Mouse (Mus musculus) intestine, postnatal 0 days (tissue): ENCODE data around the gene Slfn2. TPM values are rescaled to one million over a fixed set of nuclear protein-coding genes. Genes with fewer than 3 reads are reported as not detected.

ENCODE experiments used
- ATAC-seq: fragments of 200-750 bp; cut with Nextera tagmentation; 2 replicates; pipeline ENCODE4 v1.8.0; 2017; ENCODE audit warnings: mild to moderate bottlenecking, moderate TSS enrichment, moderate library complexity
- H3K27ac ChIP-seq: fragments of 300-500 bp; sonication (generic); 2 replicates; pipeline ENCODE4 v1.5.1; 2014; ENCODE audit warnings: mild to moderate bottlenecking, low read depth, low read length, moderate library complexity
- H3K27me3 ChIP-seq: fragments of 300-500 bp; sonication (generic); replicated peaks from 2 replicates; pipeline ENCODE4 v1.6.1; 2014; ENCODE audit warnings: low read length, mixed read lengths; ENCODE audit not compliant: control insufficient read depth, insufficient read depth
- H3K36me3 ChIP-seq: fragments of 300-500 bp; sonication (generic); 2 replicates; pipeline ENCODE4 v1.6.1; 2014; ENCODE audit warnings: mild to moderate bottlenecking, moderate library complexity; ENCODE audit not compliant: control insufficient read depth, insufficient read depth
- H3K4me1 ChIP-seq: fragments of 300-500 bp; sonication (generic); replicated peaks from 2 replicates; pipeline ENCODE4 v1.6.1; 2014; ENCODE audit warnings: antibody characterized with exemption, low read length, mixed read lengths; ENCODE audit not compliant: control insufficient read depth, insufficient read depth
- H3K4me2 ChIP-seq: fragments of 300-500 bp; sonication (generic); replicated peaks from 2 replicates; pipeline ENCODE4 v1.6.1; 2014; ENCODE audit warnings: low read depth, mild to moderate bottlenecking, moderate library complexity
- H3K4me3 ChIP-seq: fragments of 300-500 bp; sonication (generic); 2 replicates; pipeline ENCODE4 v1.5.1; 2014; ENCODE audit warnings: low read depth, low read length
- H3K9ac ChIP-seq: fragments of 300-500 bp; sonication (generic); 2 replicates; pipeline ENCODE4 v1.6.1; 2014; ENCODE audit warnings: mild to moderate bottlenecking, low read depth, low read length
- H3K9me3 ChIP-seq: fragments of 300-500 bp; sonication (generic); 2 replicates; pipeline ENCODE4 v1.6.1; 2016; ENCODE audit warnings: mixed run types; ENCODE audit not compliant: control insufficient read depth
- CTCF ChIP-seq: sonication (generic); IDR thresholded peaks from 2 replicates; pipeline ENCODE4 v1.5.1; 2016; ENCODE audit warnings: low read depth, mild to moderate bottlenecking, control low read depth, antibody characterized with exemption, moderate library complexity
- WGBS: fragments of 180-500 bp; shearing (Covaris S2); extraction: QIAGEN DNeasy Blood & Tissue Kit; methylation state at CpG from one replicate; pipeline ENCODE4 v1.1.7; 2014; 5-methylcytosine and 5-hydroxymethylcytosine counted together
- polyA plus RNA-seq: library from polyadenylated mRNA; unstranded; fragments of >200 nt; fragmentation: Nextera tagmentation; extraction: Ambion mirVana; gene quantifications from 2 replicates; pipeline ENCODE4 v1.2.1, GENCODE M21; 2015

Gene Slfn2
- polyA plus RNA-seq, 1 experiment from 2014 or later, result 21.0 TPM

- Histone ChIP-seq H3K4me2 (peak overlapping the region; percentile 56), H3K4me3 (peak overlapping the region; percentile 16), H3K9ac (no peak overlapping the region), H3K9me3 (no peaks in the 10 kb centered on the region), H3K27ac (no peak overlapping the region), H3K27me3 (no peaks in the 10 kb centered on the region), H3K36me3 (no peaks in the 10 kb centered on the region), H3K4me1 (no peaks in the 10 kb centered on the region)
- no peak for TF ChIP-seq CTCF
- ATAC-seq, result no peak
- WGBS, result 15% methylated on average over 19 of the region's 19 CpGs
Observed at GRCm38 (mm10) chr11:83039796-83040195, 25.1 kb upstream of the Slfn2 start.

GRCm38 (mm10) chr11:83040325-83040724 is 24.6 kb upstream of the Slfn2 start:
- 20% methylated on average over 1 of the region's 1 CpGs for WGBS
- Histone ChIP-seq H3K9me3 (no peaks in the 10 kb centered on the region), H3K27me3 (no peaks in the 10 kb centered on the region), H3K4me3 (peak overlapping the region; percentile 16), H3K36me3 (no peaks in the 10 kb centered on the region), H3K4me1 (no peaks in the 10 kb centered on the region), H3K4me2 (peak overlapping the region; percentile 56), H3K27ac (no peak overlapping the region), H3K9ac (no peak overlapping the region)
- peak; percentile 47 for TF ChIP-seq CTCF
- no peak for ATAC-seq

GRCm38 (mm10) chr11:83041000-83041399 is 23.9 kb upstream of the Slfn2 start:
- H3K36me3 ChIP-seq, result no peaks in the 10 kb centered on the region
- H3K4me3 ChIP-seq, result no peak overlapping the region
- no peak for TF ChIP-seq CTCF
- no peak overlapping the region for H3K27ac ChIP-seq
- no peaks in the 10 kb centered on the region for H3K4me1 ChIP-seq
- no peaks in the 10 kb centered on the region for H3K27me3 ChIP-seq
- no peak for ATAC-seq
- no peaks in the 10 kb centered on the region for H3K9me3 ChIP-seq
- no peak overlapping the region for H3K4me2 ChIP-seq
- H3K9ac ChIP-seq, result no peak overlapping the region

- ATAC-seq, result no peak
- Histone ChIP-seq H3K4me3 (no peak overlapping the region), H3K27ac (no peak overlapping the region), H3K4me1 (no peaks in the 10 kb centered on the region), H3K27me3 (no peaks in the 10 kb centered on the region), H3K9me3 (no peaks in the 10 kb centered on the region), H3K4me2 (no peak overlapping the region), H3K36me3 (no peaks in the 10 kb centered on the region), H3K9ac (no peak overlapping the region)
- TF ChIP-seq CTCF, result no peak
- 76% methylated on average over 4 of the region's 4 CpGs for WGBS
Observed at GRCm38 (mm10) chr11:83043891-83044290, 21.0 kb upstream of the Slfn2 start.

GRCm38 (mm10) chr11:83045642-83046041 is 19.3 kb upstream of the Slfn2 start:
- no peak for ATAC-seq
- Histone ChIP-seq H3K9ac (no peak overlapping the region), H3K27me3 (no peaks in the 10 kb centered on the region), H3K27ac (no peak overlapping the region), H3K4me3 (no peak overlapping the region), H3K9me3 (no peaks in the 10 kb centered on the region), H3K4me1 (no peaks in the 10 kb centered on the region), H3K36me3 (no peaks in the 10 kb centered on the region), H3K4me2 (no peak overlapping the region)
- TF ChIP-seq CTCF, result no peak
- 77% methylated on average over 3 of the region's 3 CpGs for WGBS

GRCm38 (mm10) chr11:83057863-83058262 is 7.0 kb upstream of the Slfn2 start:
- no peak overlapping the region for H3K4me3 ChIP-seq
- H3K9ac ChIP-seq, result no peak overlapping the region
- H3K9me3 ChIP-seq, result no peaks in the 10 kb centered on the region
- no peak overlapping the region for H3K27ac ChIP-seq
- no peaks in the 10 kb centered on the region for H3K36me3 ChIP-seq
- WGBS, result 4% methylated on average over 5 of the region's 5 CpGs
- H3K27me3 ChIP-seq, result no peaks in the 10 kb centered on the region
- H3K4me1 ChIP-seq, result no peaks in the 10 kb centered on the region
- peak; percentile 89 for TF ChIP-seq CTCF
- no peak for ATAC-seq
- H3K4me2 ChIP-seq, result no peak overlapping the region

- Histone ChIP-seq H3K27me3 (no peaks in the 10 kb centered on the region), H3K27ac (no peak overlapping the region), H3K4me1 (no peaks in the 10 kb centered on the region), H3K9ac (no peak overlapping the region), H3K4me3 (no peak overlapping the region), H3K36me3 (no peaks in the 10 kb centered on the region), H3K4me2 (no peak overlapping the region), H3K9me3 (no peaks in the 10 kb centered on the region)
- 77% methylated on average over 5 of the region's 5 CpGs for WGBS
- no peak for ATAC-seq
- no peak for TF ChIP-seq CTCF
Observed at GRCm38 (mm10) chr11:83060412-83061020, 4.4 kb upstream of the Slfn2 start.
